Mouse (Mus musculus) lung, embryonic 15.5 days (tissue): ENCODE measurements at regions not wholly inside any gene's neighbourhood (a gene's known extent, or its start where the extent isn't known, plus 50 kb on each side); places are given as distances from the start of the nearest gene placed in this dataset.
A peak's percentile ranks its signal among the peaks of the same experiment; 100 is the strongest.

Experiments
- ATAC-seq: fragments of 200-750 bp; cut with Nextera tagmentation; 2 replicates; pipeline ENCODE4 v1.8.0; 2017; ENCODE audit warnings: moderate number of reproducible peaks, borderline replicate concordance; ENCODE audit not compliant: low FRiP score, low TSS enrichment; ENCODE audit errors: extremely low read depth
- H3K27ac ChIP-seq: fragments of 300-500 bp; sonication (generic); 2 replicates; pipeline ENCODE4 v1.5.1; 2015; ENCODE audit warnings: moderate library complexity, mild to moderate bottlenecking, inconsistent platforms
- H3K27me3 ChIP-seq: fragments of 300-500 bp; sonication (generic); 2 replicates; pipeline ENCODE4 v1.6.1; 2015; ENCODE audit warnings: inconsistent platforms
- H3K36me3 ChIP-seq: fragments of 300-500 bp; sonication (generic); 2 replicates; pipeline ENCODE4 v1.6.1; 2015; ENCODE audit warnings: inconsistent platforms
- H3K4me1 ChIP-seq: fragments of 300-500 bp; sonication (generic); 2 replicates; pipeline ENCODE4 v1.6.1; 2015; ENCODE audit warnings: inconsistent platforms
- H3K4me2 ChIP-seq: fragments of 300-500 bp; sonication (generic); 2 replicates; pipeline ENCODE4 v1.6.1; 2015; ENCODE audit warnings: inconsistent platforms, mild to moderate bottlenecking, moderate library complexity
- H3K4me3 ChIP-seq: fragments of 300-500 bp; sonication (generic); 2 replicates; pipeline ENCODE4 v1.5.1; 2015; ENCODE audit warnings: mild to moderate bottlenecking, inconsistent platforms
- H3K9ac ChIP-seq: fragments of 300-500 bp; sonication (generic); 2 replicates; pipeline ENCODE4 v1.6.1; 2015; ENCODE audit warnings: inconsistent platforms
- H3K9me3 ChIP-seq: fragments of 300-500 bp; sonication (generic); 2 replicates; pipeline ENCODE4 v1.6.1; 2016; ENCODE audit warnings: inconsistent platforms
- WGBS: fragments of 180-500 bp; shearing (Covaris S2); methylation state at CpG from one replicate; pipeline ENCODE4 v1.1.7; 2015; 5-methylcytosine and 5-hydroxymethylcytosine counted together

DNA sequence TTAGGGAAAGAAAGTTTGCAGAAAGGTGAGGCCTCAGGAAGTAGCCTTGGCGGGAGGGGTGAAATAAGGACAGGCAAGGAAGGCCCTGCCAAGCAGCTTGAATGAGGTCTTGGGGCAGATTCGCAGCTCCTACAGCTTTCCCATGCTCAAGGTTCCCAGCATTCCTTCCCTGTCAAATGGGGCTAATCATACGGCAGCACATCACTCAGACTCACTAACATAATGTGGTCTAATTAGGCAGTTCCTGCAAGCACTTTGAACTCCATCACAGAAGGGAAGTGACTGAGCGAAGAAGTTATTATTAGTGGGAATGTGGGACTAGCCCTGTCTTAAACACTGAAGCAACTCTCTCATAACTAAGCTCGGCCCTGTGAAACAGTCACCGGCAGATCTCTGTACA is 87.1 kb upstream of the Gm10260 start:
- H3K27ac ChIP-seq, result no peak overlapping the region
- H3K27me3 ChIP-seq, result no peaks in the 10 kb centered on the region
- no peaks in the 10 kb centered on the region for H3K9me3 ChIP-seq
- H3K4me2 ChIP-seq, result no peak overlapping the region
- no peak overlapping the region for H3K9ac ChIP-seq
- H3K36me3 ChIP-seq, result no peaks in the 10 kb centered on the region
- H3K4me3 ChIP-seq, result no peak overlapping the region
- 0 out of 2 replicates have a peak, but pooled peaks cover 2% of the 10 kb centered on the region for H3K4me1 ChIP-seq
- ATAC-seq, result no peak
- 78% methylated on average over 6 of the region's 6 CpGs for whole genome bisulfite sequencing

DNA sequence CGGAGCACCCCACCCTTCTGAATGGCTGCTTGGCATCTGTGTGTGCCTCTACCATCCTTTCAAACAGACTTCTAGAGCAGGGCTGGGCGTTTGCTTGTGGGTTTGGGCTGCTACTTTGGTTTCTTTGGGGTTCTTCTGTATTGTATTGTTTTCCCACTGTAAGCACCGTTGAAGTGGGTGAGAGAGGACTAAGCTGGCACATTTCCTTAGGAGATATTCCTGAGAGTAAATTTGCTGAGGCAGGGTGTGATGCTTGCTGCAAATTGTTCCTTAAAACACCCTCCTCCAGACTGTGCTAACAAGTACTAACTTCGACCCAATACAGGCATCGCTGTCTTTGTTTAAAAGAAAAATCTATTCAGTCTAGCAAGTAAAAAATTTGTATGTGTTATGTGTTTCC is 84.7 kb upstream of the Gm10260 start:
- Histone ChIP-seq H3K27ac (no peak overlapping the region), H3K4me1 (0 out of 2 replicates have a peak, but pooled peaks cover 2% of the 10 kb centered on the region), H3K4me2 (no peak overlapping the region), H3K27me3 (no peaks in the 10 kb centered on the region), H3K9ac (no peak overlapping the region), H3K4me3 (no peak overlapping the region), H3K36me3 (no peaks in the 10 kb centered on the region), H3K9me3 (no peaks in the 10 kb centered on the region)
- 77% methylated on average over 5 of the region's 5 CpGs for WGBS
- no peak for ATAC-seq

DNA sequence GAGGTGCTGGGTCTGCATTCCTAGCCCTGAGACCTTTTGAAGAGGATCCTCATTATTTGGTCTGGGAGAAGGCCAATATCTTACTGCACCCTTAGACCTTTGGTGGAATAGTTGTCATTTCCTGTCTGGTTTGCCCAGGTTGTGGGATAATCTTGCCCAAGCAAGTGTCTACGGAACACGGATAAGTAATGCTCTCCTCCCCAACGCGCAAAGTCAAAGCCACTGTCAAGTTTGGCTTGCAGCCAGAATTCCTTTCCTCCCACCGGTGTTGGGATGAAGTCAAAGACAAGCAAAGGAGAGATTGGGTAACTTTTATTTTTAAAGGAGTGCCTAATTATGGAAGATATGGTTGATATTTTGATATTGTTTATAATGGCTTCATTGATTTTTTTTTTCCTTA is 82.4 kb upstream of the Gm10260 start:
- no peak for ATAC-seq
- H3K36me3 ChIP-seq, result no peaks in the 10 kb centered on the region
- H3K9me3 ChIP-seq, result no peaks in the 10 kb centered on the region
- no peak overlapping the region for H3K4me3 ChIP-seq
- no peak overlapping the region for H3K27ac ChIP-seq
- H3K4me1 ChIP-seq, result peaks cover 7% of the 10 kb centered on the region
- no peak overlapping the region for H3K4me2 ChIP-seq
- H3K27me3 ChIP-seq, result peaks cover 11% of the 10 kb centered on the region; the same call in 1 of the 2 replicates
- WGBS, result 19% methylated on average over 5 of the region's 5 CpGs
- no peak overlapping the region for H3K9ac ChIP-seq

DNA sequence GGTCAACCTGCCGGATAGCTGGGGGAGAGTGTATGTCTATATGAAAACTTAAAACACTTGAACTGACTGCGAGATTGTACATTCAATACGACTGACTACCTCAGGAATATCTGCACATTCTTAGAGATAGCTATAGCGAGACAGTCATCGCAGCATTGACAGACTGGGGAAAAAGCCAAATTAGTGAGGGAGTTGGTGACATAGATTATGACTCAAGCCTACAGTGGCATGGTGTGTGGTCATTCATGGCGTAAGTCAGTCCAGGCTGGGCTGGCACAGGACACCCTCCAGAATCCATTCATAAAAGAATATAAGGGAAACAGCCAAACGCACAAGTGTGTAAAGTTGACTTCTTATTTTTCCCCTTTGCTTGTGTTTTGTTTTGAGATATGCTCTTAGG is 81.1 kb upstream of the Gm10260 start:
- H3K27ac ChIP-seq, result no peak overlapping the region
- WGBS, result 75% methylated on average over 7 of the region's 7 CpGs
- H3K4me2 ChIP-seq, result no peak overlapping the region
- H3K9ac ChIP-seq, result no peak overlapping the region
- peaks cover 11% of the 10 kb centered on the region; the same call in 1 of the 2 replicates for H3K27me3 ChIP-seq
- no peaks in the 10 kb centered on the region for H3K9me3 ChIP-seq
- H3K36me3 ChIP-seq, result no peaks in the 10 kb centered on the region
- no peak for ATAC-seq
- H3K4me3 ChIP-seq, result no peak overlapping the region
- peaks cover 18% of the 10 kb centered on the region for H3K4me1 ChIP-seq

DNA sequence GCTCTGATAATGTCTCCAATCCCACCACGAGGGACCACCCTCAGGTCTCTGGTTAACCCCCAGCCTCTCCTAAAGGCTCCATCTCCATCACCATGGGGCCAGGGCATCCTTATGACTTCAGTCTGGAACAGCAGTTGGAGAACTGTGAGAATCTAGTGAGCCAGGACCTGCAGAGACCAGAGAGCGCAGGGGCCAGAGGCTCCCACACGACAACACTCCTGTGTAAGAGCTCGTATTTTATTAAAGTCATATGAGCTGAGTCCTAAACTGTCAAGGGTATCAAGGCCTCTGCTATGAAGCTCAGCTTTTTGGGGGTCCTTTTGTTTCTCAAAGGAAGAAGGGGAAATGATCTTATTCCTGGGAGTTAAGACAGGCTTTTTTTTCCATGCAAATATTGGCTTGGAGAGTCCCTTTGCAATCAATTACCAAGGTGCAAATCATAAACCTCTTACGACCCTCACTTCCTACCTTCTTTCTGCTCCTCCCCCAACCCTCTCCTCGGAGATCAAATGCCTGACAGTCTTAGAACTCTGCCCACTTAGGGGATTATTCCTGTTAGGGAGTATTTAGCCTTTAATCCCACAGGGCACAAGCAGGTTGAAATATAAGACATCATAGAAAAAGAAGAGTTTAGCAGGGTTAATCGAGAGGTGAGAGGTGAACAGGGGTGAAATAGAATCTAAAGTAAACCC is 79.3 kb upstream of the Gm10260 start:
- no peak for ATAC-seq
- Histone ChIP-seq H3K4me1 (peaks cover 15% of the 10 kb centered on the region), H3K9ac (no peak overlapping the region), H3K9me3 (no peaks in the 10 kb centered on the region), H3K27ac (no peak overlapping the region), H3K36me3 (no peaks in the 10 kb centered on the region), H3K4me3 (no peak overlapping the region), H3K27me3 (peaks cover 11% of the 10 kb centered on the region; the same call in 1 of the 2 replicates), H3K4me2 (no peak overlapping the region)
- WGBS, result 53% methylated on average over 7 of the region's 7 CpGs

DNA sequence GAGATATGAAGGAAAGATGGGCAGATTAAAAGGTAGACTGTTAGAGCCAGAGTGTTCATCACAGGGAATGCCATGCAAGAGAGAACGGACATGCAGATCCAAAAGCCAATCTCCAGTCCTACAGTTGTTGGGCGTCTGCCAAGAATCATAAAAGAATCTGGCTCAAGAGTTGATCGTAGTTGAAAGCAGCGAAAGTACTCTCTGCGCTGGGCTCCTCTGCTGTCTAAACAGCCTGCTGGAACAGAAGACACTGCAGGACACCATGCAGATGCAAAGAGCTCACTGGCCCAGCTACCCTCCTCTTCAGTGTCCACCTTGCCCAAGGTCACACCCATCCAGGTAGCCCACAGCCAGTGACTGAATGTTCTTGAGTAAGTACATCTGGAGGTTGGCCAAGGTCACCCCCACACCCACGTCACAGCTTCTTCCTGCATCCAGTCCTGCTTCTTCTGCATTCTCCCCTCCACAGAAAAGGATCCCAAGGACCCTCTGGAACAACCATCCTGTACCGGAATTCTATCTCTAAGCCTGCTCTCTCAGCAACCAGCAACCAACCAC is 77.1 kb upstream of the Gm10260 start:
- Histone ChIP-seq H3K27ac (peak overlapping the region; percentile 25; the same call in 1 of the 2 replicates), H3K27me3 (peaks cover 14% of the 10 kb centered on the region; the same call in 1 of the 2 replicates), H3K36me3 (no peaks in the 10 kb centered on the region), H3K4me3 (no peak overlapping the region), H3K4me1 (peaks cover 15% of the 10 kb centered on the region), H3K4me2 (no peak overlapping the region), H3K9me3 (no peaks in the 10 kb centered on the region), H3K9ac (no peak overlapping the region)
- ATAC-seq, result peak; percentile 73
- WGBS, result 23% methylated on average over 7 of the region's 7 CpGs

DNA sequence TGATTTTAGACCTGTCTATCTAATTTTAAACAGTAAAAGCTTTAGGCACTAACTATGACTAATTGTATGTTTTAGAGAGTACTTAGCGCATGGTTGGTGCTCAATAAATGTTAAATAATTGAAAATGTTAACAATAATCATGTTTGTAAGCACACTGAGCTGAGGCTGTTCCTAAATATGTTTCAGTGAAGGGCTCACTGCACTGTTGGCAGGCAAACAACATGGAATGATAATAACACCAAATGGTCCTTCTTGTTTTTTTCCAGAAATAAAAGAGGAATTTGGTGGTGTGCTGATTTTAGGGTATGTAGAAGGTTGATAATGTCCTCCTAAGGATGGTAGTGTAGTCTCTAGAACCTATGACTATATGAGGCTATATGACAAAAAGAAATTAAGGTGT is 72.0 kb upstream of the Gm10260 start:
- Histone ChIP-seq H3K9ac (no peak overlapping the region), H3K36me3 (no peaks in the 10 kb centered on the region), H3K27me3 (peaks cover 6% of the 10 kb centered on the region; the same call in 1 of the 2 replicates), H3K4me2 (no peak overlapping the region), H3K4me1 (peaks cover 7% of the 10 kb centered on the region), H3K9me3 (no peaks in the 10 kb centered on the region), H3K27ac (no peak overlapping the region), H3K4me3 (no peak overlapping the region)
- no peak for ATAC-seq
- WGBS, result 86% methylated on average over 1 of the region's 1 CpGs

DNA sequence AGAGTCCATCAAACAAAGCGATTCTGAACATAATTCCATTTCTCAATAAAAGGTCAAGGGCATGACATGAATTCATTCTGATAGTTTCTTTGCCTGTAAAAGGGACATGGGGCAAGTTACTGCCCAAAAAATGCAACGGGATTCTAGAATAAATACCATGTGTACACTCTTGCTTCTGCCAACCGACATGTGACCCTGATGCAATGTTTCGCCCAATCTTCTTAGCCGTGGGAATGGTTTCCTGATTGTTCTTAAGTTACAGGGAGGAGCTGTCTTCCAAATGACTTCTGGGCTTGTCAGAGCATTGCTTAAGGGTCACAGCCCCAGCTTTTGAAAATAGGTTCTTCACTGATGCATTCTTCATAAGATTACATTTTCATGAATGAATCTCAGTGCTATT is 71.4 kb upstream of the Gm10260 start:
- no peak overlapping the region for H3K4me3 ChIP-seq
- no peak overlapping the region for H3K9ac ChIP-seq
- H3K4me1 ChIP-seq, result peaks cover under 1% of the 10 kb centered on the region; the same call in 1 of the 2 replicates
- H3K27me3 ChIP-seq, result peaks cover 6% of the 10 kb centered on the region; the same call in 1 of the 2 replicates
- no peak for ATAC-seq
- no peaks in the 10 kb centered on the region for H3K9me3 ChIP-seq
- H3K27ac ChIP-seq, result no peak overlapping the region
- H3K4me2 ChIP-seq, result no peak overlapping the region
- 66% methylated on average over 5 of the region's 5 CpGs for WGBS
- no peaks in the 10 kb centered on the region for H3K36me3 ChIP-seq

DNA sequence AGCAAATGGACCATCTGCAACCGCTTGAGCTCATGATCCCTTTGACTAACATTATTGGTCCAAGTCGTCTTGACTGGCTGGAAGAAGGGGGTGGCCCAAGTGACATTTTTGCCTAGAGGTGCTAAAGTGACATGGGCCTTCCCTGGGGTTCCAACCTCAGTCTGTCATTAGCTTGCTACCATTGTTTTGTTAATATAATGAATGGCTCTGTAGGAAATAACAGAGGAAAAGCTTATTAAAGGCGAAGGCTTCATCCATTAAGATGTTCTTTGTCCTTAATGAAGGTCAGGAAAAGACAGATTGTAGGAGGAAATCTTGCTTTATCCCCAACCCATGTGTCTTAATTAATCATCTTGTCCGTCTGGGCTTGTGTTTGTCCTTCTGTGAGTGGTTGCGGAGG is 69.1 kb upstream of the Gm10260 start:
- no peak overlapping the region for H3K27ac ChIP-seq
- H3K9ac ChIP-seq, result no peak overlapping the region
- no peak for ATAC-seq
- H3K4me1 ChIP-seq, result peaks cover 13% of the 10 kb centered on the region
- no peak overlapping the region for H3K4me2 ChIP-seq
- peaks cover 6% of the 10 kb centered on the region; the same call in 1 of the 2 replicates for H3K27me3 ChIP-seq
- no peak overlapping the region for H3K4me3 ChIP-seq
- 49% methylated on average over 5 of the region's 5 CpGs for WGBS
- H3K36me3 ChIP-seq, result no peaks in the 10 kb centered on the region
- H3K9me3 ChIP-seq, result no peaks in the 10 kb centered on the region

DNA sequence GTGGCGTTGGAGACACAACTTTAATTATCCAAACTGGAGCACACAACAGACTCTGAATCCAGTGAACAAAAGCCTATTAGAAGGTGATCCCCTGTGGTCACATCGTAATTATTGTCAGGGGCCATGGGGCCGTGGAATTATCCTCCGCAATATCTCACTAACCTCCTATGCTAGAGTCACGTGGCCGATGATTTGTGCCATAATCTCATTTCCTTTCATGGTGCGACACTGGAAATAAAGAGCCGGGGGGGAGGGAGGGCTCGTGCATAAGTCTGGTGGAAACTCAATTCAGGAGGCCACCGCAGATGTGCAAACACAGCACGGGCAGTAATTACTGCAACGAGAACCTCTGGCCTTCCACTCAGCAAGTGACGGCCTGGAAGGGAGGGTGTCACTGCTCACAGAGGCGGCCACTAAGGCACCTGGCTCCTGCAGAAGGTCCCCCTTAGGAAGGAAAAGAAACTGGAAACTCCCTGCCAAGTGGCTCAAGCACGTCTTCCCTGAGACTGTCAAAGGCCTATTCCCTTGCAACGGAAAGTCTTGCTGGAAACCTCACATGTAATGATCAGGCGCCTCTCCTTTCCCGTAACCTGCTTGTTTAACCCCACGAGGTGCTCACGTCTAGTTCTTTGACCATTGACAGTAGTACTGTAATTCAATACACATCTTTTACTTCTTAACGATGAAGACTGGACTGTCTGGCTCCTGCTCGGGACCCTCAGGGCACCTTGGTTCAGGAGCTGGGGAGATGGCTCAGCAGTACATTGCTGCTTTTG is 65.6 kb upstream of the Gm10260 start:
- H3K9me3 ChIP-seq, result no peaks in the 10 kb centered on the region
- ATAC-seq, result no peak
- peak overlapping the region; percentile 30 for H3K4me2 ChIP-seq
- peaks cover 25% of the 10 kb centered on the region for H3K4me1 ChIP-seq
- no peak overlapping the region for H3K4me3 ChIP-seq
- WGBS, result 44% methylated on average over 22 of the region's 22 CpGs
- H3K27ac ChIP-seq, result no peak overlapping the region
- H3K36me3 ChIP-seq, result no peaks in the 10 kb centered on the region
- H3K27me3 ChIP-seq, result peaks cover 14% of the 10 kb centered on the region; the same call in 1 of the 2 replicates
- H3K9ac ChIP-seq, result no peak overlapping the region

DNA sequence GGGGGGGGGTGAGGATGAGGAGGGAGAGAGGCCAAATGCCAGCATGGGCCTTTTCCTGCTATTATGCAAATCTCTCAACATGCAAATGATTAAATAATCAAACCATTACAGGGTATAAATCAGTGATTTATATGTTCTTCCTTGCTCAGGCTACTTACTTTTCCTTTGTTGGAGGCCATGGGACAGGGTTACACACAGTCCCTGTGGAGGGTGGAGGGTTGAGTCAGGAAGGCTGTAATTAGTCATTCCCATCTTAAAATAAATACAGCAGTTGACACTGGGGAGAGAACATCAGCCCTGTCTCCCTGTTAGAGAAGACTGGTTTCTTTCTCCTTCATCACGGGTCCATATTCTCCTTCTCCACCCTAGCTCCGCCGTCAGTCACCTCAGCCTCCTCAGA is 64.9 kb upstream of the Gm10260 start:
- Histone ChIP-seq H3K27me3 (peaks cover 13% of the 10 kb centered on the region; the same call in 1 of the 2 replicates), H3K9me3 (no peaks in the 10 kb centered on the region), H3K4me3 (no peak overlapping the region), H3K36me3 (no peaks in the 10 kb centered on the region), H3K27ac (no peak overlapping the region), H3K4me2 (peak overlapping the region; percentile 30; the same call in 1 of the 2 replicates), H3K9ac (no peak overlapping the region), H3K4me1 (peaks cover 25% of the 10 kb centered on the region)
- WGBS, result 62% methylated on average over 3 of the region's 3 CpGs
- ATAC-seq, result no peak
